Mouse (Mus musculus): Measurements from ENCODE around the gene Olfr594.
"Not testable (repeated sequence)": the region's sequence is repeated elsewhere in the genome, so short reads cannot be mapped to it uniquely, and the experiment has no call there.

Olfr594 gene

DNA sequence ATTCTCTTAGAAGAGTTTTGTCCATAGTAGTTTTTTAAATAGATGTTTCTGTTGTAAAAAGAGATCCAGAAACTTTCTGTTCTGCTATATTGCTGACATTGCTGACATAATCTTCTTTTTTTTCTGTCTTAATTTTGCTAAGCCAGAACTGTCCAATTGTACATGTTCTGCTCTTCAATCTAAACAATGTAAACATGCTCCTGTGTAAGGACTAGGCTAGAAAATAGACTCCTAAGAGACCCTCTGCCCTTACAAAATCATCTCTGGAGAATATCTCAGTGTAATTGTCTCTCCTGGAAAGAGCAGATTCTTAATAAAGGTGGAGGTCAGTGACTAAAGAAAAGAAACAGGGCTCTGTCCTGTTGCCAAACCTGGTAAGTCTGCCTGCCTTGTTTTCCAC, at the start of gene Olfr594:
Olfr594 (plus strand) TSS at position 301 of the 400 bp plus-strand sequence.
- no peak for DNase-seq (ENCODE audit: low spot score)

DNA sequence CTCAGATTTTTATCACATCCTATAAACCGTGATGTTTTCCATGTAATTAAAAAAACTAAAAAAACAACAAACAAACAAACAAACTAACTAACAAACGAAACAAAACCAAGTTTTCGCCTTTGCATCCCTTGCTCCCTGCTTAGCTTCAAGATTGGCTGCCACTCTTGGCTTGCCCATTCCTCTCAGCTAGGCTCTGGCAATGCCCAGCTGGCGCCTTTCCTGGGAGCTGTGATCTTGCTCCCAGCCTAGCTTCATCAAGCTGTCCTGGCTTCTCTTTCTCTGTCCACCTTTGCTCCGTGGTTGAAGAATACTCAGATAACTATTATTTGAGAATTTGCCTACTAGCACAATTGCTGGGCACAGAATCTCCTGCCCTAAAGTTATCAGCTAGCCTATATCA, 47.1 kb upstream of the Olfr594 start:
- no peak for DNase-seq (ENCODE audit: low spot score)

DNA sequence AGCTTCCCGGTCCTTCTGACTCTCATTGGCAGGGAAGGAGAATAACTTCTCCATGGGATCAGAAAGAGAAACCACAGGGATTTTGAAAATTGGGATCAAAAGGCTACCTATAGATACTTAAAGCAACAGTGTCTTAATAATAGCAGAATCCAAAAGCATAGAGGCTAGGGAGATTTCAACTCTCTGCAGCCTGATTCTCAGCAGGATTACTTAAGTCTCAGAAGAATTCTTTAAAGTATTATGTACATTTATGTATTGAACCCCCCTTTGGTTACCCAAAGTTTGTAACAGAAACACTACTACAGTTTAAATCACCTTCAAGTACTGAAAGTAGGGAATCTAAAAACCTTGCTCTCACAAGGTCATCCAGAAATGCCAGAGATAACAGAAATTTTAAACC, 38.6 kb upstream of the Olfr594 start, which contains the start of gene Olfr591:
Olfr591 (minus strand) TSS at position 101 of the 400 bp plus-strand sequence.
- no peak for DNase-seq (ENCODE audit: low spot score)

- DNase-seq (ENCODE audit: low spot score) = not testable (repeated sequence)
Observed at GRCm38 (mm10) chr7:103184503-103184902, 32.3 kb upstream of the Olfr594 start, which contains the start of gene Olfr592. Olfr592 (plus strand) TSS chr7:103184803.

GRCm38 (mm10) chr7:103211562-103211961, 5.2 kb upstream of the Olfr594 start, which contains the start of gene Olfr593:
Olfr593 (plus strand) TSS chr7:103211862.
- DNase-seq (ENCODE audit: low spot score) = no peak

DNA sequence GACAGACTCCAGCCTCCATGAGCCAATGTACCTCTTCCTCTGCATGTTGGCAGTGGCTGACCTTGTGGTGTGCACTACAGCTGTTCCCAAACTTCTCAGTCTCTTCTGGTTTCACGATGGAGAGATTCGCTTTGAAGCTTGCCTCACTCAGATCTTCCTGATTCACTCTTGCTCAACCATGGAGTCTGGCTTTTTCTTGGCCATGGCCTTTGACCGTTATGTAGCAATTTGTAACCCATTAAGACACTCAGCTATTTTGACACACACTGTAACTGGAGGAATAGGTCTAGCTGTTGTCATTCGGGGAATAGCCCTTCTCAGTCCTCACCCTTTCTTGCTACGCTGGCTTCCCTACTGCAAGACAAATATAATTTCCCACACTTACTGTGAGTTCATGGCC, 4.7 kb upstream of the Olfr594 start:
- not testable (repeated sequence) for DNase-seq (ENCODE audit: low spot score)

GRCm38 (mm10) chr7:103252405-103252804, 35.6 kb downstream of the Olfr594 start, which contains the start of gene Usp17ld:
Usp17ld (minus strand) TSS chr7:103252505.
- DNase-seq (ENCODE audit: low spot score) = not testable (repeated sequence)
